Comparison of ENCODE assay signal across 9 mouse cellular contexts in the genomic region with DNA sequence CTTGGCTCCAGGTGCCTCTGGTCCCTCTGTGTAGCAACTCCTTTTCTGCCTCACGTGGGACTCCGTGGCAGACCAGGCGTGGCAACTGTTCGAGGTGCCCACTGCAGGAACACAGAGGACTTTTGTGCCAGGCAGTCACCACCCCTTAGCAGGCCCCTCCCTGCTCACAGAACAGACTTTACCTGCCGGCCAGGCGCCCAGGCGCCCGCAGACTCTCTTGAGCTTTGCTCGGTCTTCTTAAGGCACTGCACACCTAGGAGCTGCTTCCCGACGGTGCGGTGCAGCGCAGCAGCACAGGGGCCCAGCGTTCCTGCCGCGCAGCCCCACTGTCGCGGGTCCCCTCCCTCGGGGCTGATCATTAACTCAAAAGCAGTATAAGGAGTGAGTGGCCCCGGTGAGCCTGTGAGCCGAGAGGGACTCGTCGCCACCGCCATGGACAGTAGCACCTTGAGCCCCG. TPM values are rescaled to one million over a fixed set of nuclear protein-coding genes. Genes with fewer than 3 reads are reported as not detected.
DNase-seq lines count a peak whose midpoint lies in the region; ATAC-seq and TF ChIP-seq lines count a peak whose summit lies in the region.
"Had no signal": no experiment of that assay in that cellular context is flagged by ENCODE, and none has a peak within 500 bp of the region (broad histone marks: within the 10 kb centered on the region; RNA-seq: fewer than 3 reads in every experiment).

A gene (plus strand): TSS at position 195 of the 457 bp plus-strand sequence.

- peak within 1 kb of the TSS; percentile 17 for H3K4me3 ChIP-seq in forebrain, embryonic 10.5 days
- no peak within 1 kb of the TSS for H3K4me3 ChIP-seq in forebrain, embryonic 11.5 days (ENCODE audit: low read depth, low read length)
- H3K4me3 ChIP-seq in forebrain, postnatal 0 days (ENCODE audit: low read depth, low read length) = no peak within 1 kb of the TSS
- no peak within 1 kb of the TSS; the same call in 1 of the 2 replicates for H3K4me3 ChIP-seq in midbrain, embryonic 13.5 days (replicated peaks)
- H3K4me3 ChIP-seq: erythroblast, embryonic 14.5 days had no signal

- H3K27me3 ChIP-seq in forebrain, embryonic 10.5 days (ENCODE audit: poor library complexity, severe bottlenecking) = peaks cover 47% of the 10 kb centered on the region
- H3K27me3 ChIP-seq in forebrain, embryonic 11.5 days (ENCODE audit: control insufficient read depth, insufficient read depth, low read length) = peaks cover 18% of the 10 kb centered on the region
- peaks cover 13% of the 10 kb centered on the region for H3K27me3 ChIP-seq in forebrain, postnatal 0 days (ENCODE audit: insufficient read depth, low read length)
- H3K27me3 ChIP-seq in midbrain, embryonic 13.5 days = peaks cover 26% of the 10 kb centered on the region

- WGBS in forebrain, embryonic 10.5 days = 12% methylated on average over 25 of the region's 25 CpGs
- 15% methylated on average over 25 of the region's 25 CpGs for WGBS in forebrain, embryonic 11.5 days
- WGBS in forebrain, postnatal 0 days = 18% methylated on average over 25 of the region's 25 CpGs
- 15% methylated on average over 25 of the region's 25 CpGs for WGBS in midbrain, embryonic 13.5 days

- no peak for TF ChIP-seq CTCF in forebrain, postnatal 0 days (IDR thresholded peaks at IDR 0.05; ENCODE audit: low read depth)

- peaks cover 20% of the 10 kb centered on the region for H3K4me1 ChIP-seq in forebrain, embryonic 10.5 days
- H3K4me1 ChIP-seq in forebrain, embryonic 11.5 days (replicated peaks; ENCODE audit: control insufficient read depth, insufficient read depth, low read length) = no peaks in the 10 kb centered on the region; the same call in 1 of the 2 replicates
- no peaks in the 10 kb centered on the region for H3K4me1 ChIP-seq in forebrain, postnatal 0 days (ENCODE audit: insufficient read depth)
- H3K4me1 ChIP-seq in midbrain, embryonic 13.5 days (replicated peaks) = peaks cover 12% of the 10 kb centered on the region

- H3K9me3 ChIP-seq in forebrain, embryonic 10.5 days = no peaks in the 10 kb centered on the region
- H3K9me3 ChIP-seq in forebrain, embryonic 11.5 days (ENCODE audit: control insufficient read depth, low read length) = no peaks in the 10 kb centered on the region
- H3K9me3 ChIP-seq in forebrain, postnatal 0 days (ENCODE audit: low read length) = no peaks in the 10 kb centered on the region
- H3K9me3 ChIP-seq in midbrain, embryonic 13.5 days = no peaks in the 10 kb centered on the region

- H3K9ac ChIP-seq in forebrain, embryonic 11.5 days (ENCODE audit: low read length) = no peak within 1 kb of the TSS
- no peak within 1 kb of the TSS for H3K9ac ChIP-seq in forebrain, postnatal 0 days
- H3K9ac ChIP-seq in midbrain, embryonic 13.5 days (replicated peaks) = 0 out of 2 replicates have a peak within 1 kb of the TSS, but pooled peaks have one; percentile 14

- ATAC-seq in forebrain, embryonic 11.5 days (replicated peaks; ENCODE audit: low FRiP score) = no peak
- no peak for ATAC-seq in forebrain, postnatal 0 days
- ATAC-seq in midbrain, embryonic 13.5 days = no peak

- H3K36me3 ChIP-seq in forebrain, embryonic 10.5 days (replicated peaks) = no peaks in the 10 kb centered on the region
- no peaks in the 10 kb centered on the region for H3K36me3 ChIP-seq in forebrain, embryonic 11.5 days (ENCODE audit: control insufficient read depth, insufficient read depth, low read length)
- H3K36me3 ChIP-seq in forebrain, postnatal 0 days (ENCODE audit: insufficient read depth) = no peaks in the 10 kb centered on the region
- H3K36me3 ChIP-seq in midbrain, embryonic 13.5 days = no peaks in the 10 kb centered on the region

- H3K27ac ChIP-seq in forebrain, embryonic 10.5 days = no peak within 1 kb of the TSS
- no peak within 1 kb of the TSS for H3K27ac ChIP-seq in forebrain, embryonic 11.5 days (ENCODE audit: low read depth, low read length)
- H3K27ac ChIP-seq in forebrain, postnatal 0 days (ENCODE audit: low read depth, low read length) = no peak within 1 kb of the TSS
- H3K27ac ChIP-seq in midbrain, embryonic 13.5 days = no peak within 1 kb of the TSS

- DNase-seq in forebrain, embryonic 10.5 days (ENCODE audit: extremely low spot score, low spot score) = no peak
- DNase-seq in forebrain, embryonic 11.5 days (ENCODE audit: low spot score) = no peak
- DNase-seq in forebrain, postnatal 0 days = no peak
- peak; percentile 44 for DNase-seq in kidney, postnatal 10 days
- DNase-seq in thymus, postnatal 0 days (ENCODE audit: low spot score) = no peak
- no peak for DNase-seq in left cerebral cortex, adult 9 months (ENCODE audit: low spot score in 2 of 2)
- no peak for DNase-seq in gastrocnemius, postnatal 4 days (ENCODE audit: low spot score in 2 of 2)

- H3K4me2 ChIP-seq in forebrain, embryonic 11.5 days (ENCODE audit: low read depth, low read length, severe bottlenecking) = no peak within 1 kb of the TSS
- peak within 1 kb of the TSS; percentile 26; the same call in 1 of the 2 replicates for H3K4me2 ChIP-seq in forebrain, postnatal 0 days (ENCODE audit: low read depth)
- H3K4me2 ChIP-seq in midbrain, embryonic 13.5 days (replicated peaks) = peak within 1 kb of the TSS; percentile 34

RNA-seq across cellular contexts. Expression of the gene that starts here (rescaled TPM):
- polyA plus RNA-seq in forebrain, embryonic 10.5 days (2016; fragmentation: Nextera tagmentation; extraction: Ambion mirVana) = 0.04 TPM in 1 of 2 replicates, not detected in the other
- not detected in 2 replicates for polyA plus RNA-seq in forebrain, embryonic 11.5 days (2014; fragmentation: Nextera tagmentation; extraction: Ambion mirVana)
- 0.43 TPM in 1 of 2 replicates, not detected in the other for total RNA-seq in forebrain, postnatal 0 days (2014; rRNA removed)
- 0.07 TPM in 1 of 2 replicates, not detected in the other for polyA plus RNA-seq in forebrain, postnatal 0 days (2015; fragmentation: Nextera tagmentation; extraction: Ambion mirVana)
- 0.09 TPM in 1 of 2 replicates, not detected in the other for polyA plus RNA-seq in midbrain, embryonic 13.5 days (2015; fragmentation: Nextera tagmentation; extraction: Ambion mirVana)
- 0.12 and 0.38 TPM in 2 replicates for polyA plus RNA-seq in thymus, postnatal 0 days (2015; fragmentation: Nextera tagmentation; extraction: Ambion mirVana)
- not detected for total RNA-seq in gastrocnemius, postnatal 4 days (2021)
- polyA plus RNA-seq: erythroblast, embryonic 14.5 days had no signal
